Mouse (Mus musculus) thymus, postnatal 36 days (tissue): ENCODE results near the gene Rgs16.
"Not testable (repeated sequence)": the region's sequence is repeated elsewhere in the genome, so short reads cannot be mapped to it uniquely, and the experiment has no call there.

Experiments used
- DNase-seq, 2 experiments: peaks; one replicate each; pipeline ENCODE4 v3.0.0; 2022; ENCODE audit warnings: mixed read lengths in 2 of 2

The Rgs16 gene

DNA sequence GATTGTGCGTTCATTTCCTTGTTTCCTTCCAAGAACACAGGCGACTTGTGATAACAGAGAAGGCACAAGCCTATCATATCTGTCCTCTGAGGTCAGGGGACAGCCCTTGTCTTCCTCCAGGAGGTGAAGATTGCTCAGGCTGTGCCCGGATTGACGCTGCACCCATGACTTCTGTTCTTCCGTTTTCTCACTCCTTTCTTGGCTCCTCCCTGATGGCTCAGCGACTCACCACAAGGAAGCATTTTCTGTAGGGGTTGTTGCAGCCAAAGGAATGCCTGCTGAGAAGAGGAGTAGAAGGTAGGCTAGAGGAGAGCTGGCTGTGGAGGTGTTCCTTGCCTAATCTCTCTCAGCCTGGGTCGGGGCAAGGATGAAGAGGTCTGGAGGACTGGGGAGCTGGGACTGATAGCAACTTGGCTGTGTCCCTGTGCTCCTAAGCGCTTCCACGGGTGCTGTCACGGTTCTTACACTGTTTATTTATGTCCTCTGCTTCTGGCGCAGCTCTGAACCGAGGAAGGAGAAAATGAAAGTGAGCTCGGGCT is 11.7 kb downstream of the Rgs16 start:
- peak; percentile 52 to 57 for DNase-seq

DNA sequence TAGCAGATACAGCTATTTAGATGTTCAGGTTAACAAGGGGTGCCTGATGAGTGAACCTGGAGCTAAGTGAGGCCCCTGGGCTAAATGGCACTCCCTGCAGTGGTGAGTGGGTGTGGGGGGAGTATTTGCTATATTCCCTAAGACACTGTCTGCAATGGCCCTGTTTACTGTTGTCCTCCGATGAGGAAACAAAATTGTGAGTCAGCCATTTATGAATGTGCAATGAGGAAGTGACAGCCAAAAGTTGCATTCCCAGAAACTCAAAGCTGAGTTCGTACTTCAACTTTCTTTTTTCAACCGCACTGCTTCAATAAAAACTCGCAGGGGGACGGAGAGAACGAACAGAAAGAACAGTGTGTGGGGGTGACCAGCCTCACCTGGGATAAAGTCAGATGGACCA is 12.4 kb downstream of the Rgs16 start:
- no peak for DNase-seq

GRCm38 (mm10) chr1:153753725-153754464 is 13.7 kb downstream of the Rgs16 start:
- DNase-seq: no peak

DNA sequence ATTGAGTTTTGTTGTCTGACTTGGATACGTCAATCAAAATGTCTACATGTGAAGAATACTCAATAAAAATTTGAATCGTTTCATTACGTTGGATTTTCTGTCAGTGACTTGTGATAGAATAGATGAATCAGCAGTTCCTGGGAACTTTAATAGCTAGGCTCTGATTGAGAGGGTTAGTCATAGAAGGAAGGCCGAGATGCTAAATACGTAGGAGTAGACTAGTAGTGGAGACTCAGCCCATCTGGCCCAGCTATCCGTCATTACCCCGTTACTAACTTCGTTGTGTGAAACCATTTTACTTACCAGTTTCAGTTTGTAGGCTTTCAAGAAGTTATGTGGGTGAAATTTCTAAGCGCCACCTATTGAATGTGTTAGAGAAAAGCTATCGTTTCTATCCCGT is 24.0 kb downstream of the Rgs16 start:
- no peak for DNase-seq

- no peak for DNase-seq
These were observed 26.1 kb downstream of the Rgs16 start for GRCm38 (mm10) chr1:153766298-153766697.

DNA sequence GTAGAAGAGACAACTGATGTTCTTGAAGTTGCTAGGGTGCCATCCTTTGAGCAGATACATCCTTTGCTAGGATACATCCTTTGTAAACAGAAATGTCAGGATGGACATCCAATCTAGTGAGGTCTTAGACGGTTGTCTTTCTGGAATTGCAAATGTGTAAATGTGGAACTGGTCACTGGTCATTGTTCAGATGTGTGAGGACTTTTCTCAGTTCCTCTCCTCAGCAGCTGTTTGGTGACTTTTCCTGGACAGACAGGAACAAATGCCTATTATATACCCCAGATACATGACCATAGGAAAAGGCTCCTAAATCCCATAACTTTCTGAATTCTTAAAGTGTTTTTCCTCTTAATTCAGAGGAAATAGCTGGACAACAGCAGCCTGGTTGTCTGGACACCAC is 27.1 kb downstream of the Rgs16 start:
- DNase-seq: no peak

DNA sequence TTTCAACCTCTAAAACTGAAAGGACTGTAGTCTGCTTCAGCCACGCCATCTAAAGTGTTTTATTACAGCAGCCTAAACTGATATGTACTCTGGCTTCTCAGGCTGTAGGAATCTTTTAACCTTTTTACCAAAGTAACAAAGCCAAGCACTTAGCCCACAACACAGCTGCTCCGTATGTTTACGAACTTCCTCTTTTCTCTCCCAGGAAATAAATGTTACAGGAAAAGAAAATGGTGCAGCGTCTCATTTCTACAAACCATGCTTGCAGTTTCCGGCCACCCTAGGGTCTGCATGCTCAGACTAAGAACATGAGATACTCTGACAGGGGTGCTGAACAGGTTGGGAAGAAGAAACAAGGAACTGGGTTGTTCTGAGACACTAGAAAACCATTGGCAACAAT is 28.3 kb downstream of the Rgs16 start:
- DNase-seq: no peak

GRCm38 (mm10) chr1:153769571-153769970 is 29.4 kb downstream of the Rgs16 start:
- not testable (repeated sequence) for DNase-seq

DNA sequence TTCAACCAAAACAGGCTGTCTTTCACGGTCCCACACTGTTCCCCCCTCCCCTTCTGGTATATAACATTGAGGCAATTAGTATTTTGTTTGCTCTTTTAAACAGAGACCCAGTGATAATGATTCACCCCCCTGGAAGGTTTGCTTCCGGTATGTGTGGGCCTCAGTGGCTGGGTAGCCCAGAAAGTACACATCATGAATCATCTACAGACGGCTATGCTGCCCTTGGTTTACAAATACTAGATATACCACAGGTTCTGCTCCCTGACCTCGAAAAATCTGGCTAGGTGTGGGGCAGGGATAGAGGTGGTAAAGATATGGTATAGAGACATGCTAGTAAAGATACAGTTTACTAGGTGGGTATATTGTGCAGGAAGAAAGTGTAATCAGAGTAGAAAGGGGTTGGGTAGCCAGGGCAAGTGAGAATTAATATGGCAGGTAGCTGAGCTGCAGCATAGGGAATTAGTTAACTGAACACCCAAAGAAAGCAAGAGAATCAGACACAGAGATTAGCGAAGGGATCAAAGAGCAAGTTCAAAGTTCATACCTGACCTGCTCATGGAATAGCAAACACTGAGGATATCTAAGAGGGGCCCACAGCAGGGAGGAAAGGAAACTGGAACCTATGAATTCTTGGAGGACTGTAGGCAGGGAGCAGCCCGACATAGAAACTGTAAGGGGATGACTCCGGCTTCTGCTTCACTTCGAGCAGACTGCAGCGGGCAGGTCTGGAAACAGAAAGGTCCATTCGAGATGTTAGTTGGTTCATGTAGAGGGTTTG is 30.0 kb downstream of the Rgs16 start:
- DNase-seq: no peak

DNA sequence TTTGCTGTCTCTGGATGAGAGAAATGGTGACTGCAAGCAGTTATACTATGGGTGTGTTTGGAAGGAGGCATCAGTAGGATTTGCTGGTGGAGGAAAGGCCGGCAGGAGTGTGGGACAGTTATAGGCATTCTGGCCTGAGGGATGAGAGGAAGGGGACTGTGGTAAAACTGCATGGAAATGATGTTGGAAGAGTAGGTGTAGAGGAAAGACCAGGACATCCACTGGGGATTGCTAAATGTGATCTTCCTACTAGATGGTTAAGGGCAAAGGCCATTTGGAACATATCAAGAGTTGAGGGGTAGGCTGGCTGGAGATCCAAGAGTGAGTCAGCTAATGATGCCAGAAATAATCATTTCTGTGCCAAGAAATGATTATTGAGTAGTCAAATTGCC is 30.6 kb downstream of the Rgs16 start:
- no peak for DNase-seq

- no peak for DNase-seq
These were observed 35.0 kb downstream of the Rgs16 start for GRCm38 (mm10) chr1:153775174-153775573.

DNA sequence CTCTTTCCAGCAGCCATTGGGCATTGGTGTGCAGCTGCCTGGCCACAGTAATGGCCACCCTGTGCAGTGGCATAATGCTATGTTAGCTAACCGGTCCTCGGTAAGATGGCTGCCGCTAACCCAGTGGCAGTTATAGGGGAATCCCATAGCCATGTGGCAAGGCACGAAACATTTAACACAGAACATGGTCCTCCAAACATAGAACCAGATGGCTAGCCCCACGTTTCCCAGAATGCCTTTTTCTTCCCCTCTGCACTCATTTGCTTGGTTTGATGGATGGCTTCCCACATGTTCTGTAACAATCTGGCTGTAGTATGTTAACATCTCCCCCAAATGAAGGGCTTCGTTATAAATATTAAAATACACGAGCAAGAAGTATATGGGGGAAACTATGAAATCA is 36.1 kb downstream of the Rgs16 start:
- DNase-seq: no peak

GRCm38 (mm10) chr1:153778205-153778604 is 38.1 kb downstream of the Rgs16 start:
- DNase-seq: no peak

- DNase-seq: no peak
These were observed 43.2 kb downstream of the Rgs16 start for GRCm38 (mm10) chr1:153783339-153783738.

DNA sequence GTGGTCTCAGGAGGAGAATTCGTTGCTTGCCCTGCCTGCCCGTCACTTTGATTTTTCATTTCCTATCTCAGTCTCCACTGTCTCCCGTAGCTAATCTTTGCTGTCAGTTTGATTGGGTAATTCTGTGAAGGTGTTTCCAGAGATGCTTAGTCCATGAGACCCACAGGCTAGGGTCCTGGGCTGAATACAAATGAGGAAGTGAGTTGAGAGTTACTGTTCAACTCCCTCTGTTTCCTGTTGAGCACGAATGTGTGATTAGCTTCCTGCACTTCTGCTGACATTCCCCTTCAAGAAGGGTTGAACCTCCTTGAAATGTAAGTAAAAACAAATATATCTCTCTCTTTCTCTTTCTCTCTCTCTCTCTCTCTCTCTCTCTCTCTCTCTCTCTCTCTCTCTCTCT is 45.5 kb downstream of the Rgs16 start:
- DNase-seq: no peak

DNA sequence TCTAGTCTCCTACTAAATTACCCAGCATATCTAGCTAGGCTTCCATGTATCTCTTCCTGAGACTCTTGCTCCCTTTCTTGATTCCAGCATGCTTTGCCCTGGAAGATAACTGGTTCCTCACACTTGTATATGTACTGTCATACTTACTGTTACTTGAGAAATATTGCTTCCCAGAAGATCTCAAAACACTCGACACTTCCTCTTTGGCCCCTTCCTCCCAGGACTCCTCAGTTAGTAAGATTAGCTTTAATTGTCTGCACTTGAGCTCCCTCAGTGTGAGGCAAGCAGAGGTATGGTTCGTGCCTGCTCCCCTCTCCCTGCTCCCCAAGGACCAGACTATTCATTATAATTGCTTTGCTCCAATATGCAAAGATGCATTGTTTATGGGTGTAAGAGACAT is 50.6 kb downstream of the Rgs16 start:
- DNase-seq: no peak

GRCm38 (mm10) chr1:153794241-153794640 is 54.1 kb downstream of the Rgs16 start:
- DNase-seq: no peak
